Mouse (Mus musculus): Measurements from ENCODE around the gene Atxn1l. TPM values are rescaled to one million over a fixed set of nuclear protein-coding genes. Genes with fewer than 3 reads are reported as not detected.
A peak's percentile ranks its signal among the peaks of the same experiment; 100 is the strongest.

Atxn1l gene
- total RNA-seq, 2 experiments from 2014 or later, result 35.0 to 40.3 TPM

DNA sequence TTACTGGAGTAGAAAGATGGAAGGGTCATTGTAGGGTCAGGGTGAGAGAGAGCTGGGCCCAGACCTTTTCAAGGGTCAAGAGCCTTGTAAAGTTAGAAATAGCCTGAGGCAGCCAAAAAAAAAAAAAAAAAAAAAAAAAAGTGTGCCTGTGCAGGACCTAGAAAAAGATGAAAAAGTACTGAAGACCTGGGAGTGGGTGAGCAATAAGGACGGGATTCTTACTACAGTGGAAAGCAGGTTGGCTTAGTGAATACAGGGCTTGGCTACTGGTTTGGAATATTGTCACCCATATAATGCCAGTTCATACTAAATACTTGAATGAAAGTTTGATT lies 476 bp upstream of the Atxn1l start:
- intact Hi-C loops (cut with DNase I), result no loop called here
- DNase-seq (ENCODE audit: extremely low spot score in 1 of 2, low spot score in 2 of 2), result no peak

DNA sequence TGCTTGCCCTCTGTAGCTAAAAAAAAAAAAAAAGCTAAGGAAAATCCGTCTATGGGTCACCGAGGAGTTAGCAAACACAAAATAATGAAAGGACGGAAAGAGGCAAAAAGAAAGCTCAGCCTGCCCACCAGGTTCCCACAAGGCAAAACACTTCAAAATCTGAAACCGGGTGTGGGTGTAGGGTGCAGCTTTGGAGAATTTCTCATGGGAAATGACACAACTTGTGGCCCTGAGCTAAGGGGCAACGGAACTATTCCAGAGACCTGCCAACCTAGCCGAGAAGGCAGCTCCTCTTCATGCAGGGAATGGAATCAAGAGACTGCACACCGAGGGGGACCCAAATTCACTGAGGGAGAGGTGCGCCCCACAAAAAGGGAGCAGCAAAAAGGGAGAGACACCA lies 720 bp downstream of the Atxn1l start:
- no peak for DNase-seq (ENCODE audit: extremely low spot score in 1 of 2, low spot score in 2 of 2)
- intact Hi-C loops (cut with DNase I), result no loop called here

- no peak for DNase-seq (ENCODE audit: extremely low spot score in 1 of 2, low spot score in 2 of 2)
- intact Hi-C loops (cut with DNase I), result no loop called here
Observed at GRCm38 (mm10) chr8:109734018-109734417, 3.5 kb downstream of the Atxn1l start.

GRCm38 (mm10) chr8:109731012-109731411 lies 6.5 kb downstream of the Atxn1l start:
- DNase-seq (ENCODE audit: extremely low spot score in 1 of 2, low spot score in 2 of 2), result no peak
- intact Hi-C loops (cut with DNase I), result no loop called here

- intact Hi-C loops (cut with DNase I), result no loop called here
Observed at GRCm38 (mm10) chr8:109725106-109725505, 12.4 kb downstream of the Atxn1l start.

DNA sequence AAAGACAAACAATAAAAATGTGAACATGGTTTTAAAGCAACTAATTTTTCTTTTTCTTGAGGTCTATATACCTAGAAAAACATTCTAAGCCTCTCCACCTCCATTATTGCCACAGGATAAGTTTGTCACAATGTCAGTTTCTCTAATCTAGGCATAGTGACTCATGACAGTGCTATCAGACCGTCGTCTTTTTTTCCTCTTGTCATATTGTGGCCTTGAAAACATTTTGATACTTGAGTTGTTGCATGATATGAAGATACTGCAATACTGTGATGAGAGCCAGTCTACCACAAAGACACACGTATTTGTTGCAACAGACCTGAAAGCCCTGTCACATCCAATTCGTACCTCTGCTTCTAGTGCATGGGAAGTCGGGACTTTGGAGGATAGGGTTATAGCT lies 22.6 kb downstream of the Atxn1l start:
- intact Hi-C loops (cut with DNase I), result no loop called here
- DNase-seq (ENCODE audit: extremely low spot score in 1 of 2, low spot score in 2 of 2), result no peak

More at GRCm38 (mm10) chr8:109725106-109725505, 12.4 kb downstream of the Atxn1l start:
- DNase-seq (ENCODE audit: extremely low spot score in 1 of 2, low spot score in 2 of 2), result no peak

- DNase-seq (ENCODE audit: extremely low spot score in 1 of 2, low spot score in 2 of 2), result no peak
- intact Hi-C loops (cut with DNase I), result no loop called here
Observed at GRCm38 (mm10) chr8:109712521-109712920, 25.0 kb downstream of the Atxn1l start.

- intact Hi-C loops (cut with DNase I), result no loop called here
- DNase-seq (ENCODE audit: extremely low spot score in 1 of 2, low spot score in 2 of 2), result no peak
Observed at GRCm38 (mm10) chr8:109707921-109708320, 29.6 kb downstream of the Atxn1l start.

- intact Hi-C loops (cut with DNase I), result no loop called here
- peak; percentile 45 to 79 for DNase-seq (ENCODE audit: extremely low spot score in 1 of 2, low spot score in 2 of 2)
Observed at GRCm38 (mm10) chr8:109706874-109707237, 30.7 kb downstream of the Atxn1l start.

- DNase-seq (ENCODE audit: extremely low spot score in 1 of 2, low spot score in 2 of 2), result no peak
- intact Hi-C loops (cut with DNase I), result no loop called here
Observed at GRCm38 (mm10) chr8:109706076-109706873, 31.3 kb downstream of the Atxn1l start.

- DNase-seq (ENCODE audit: extremely low spot score in 1 of 2, low spot score in 2 of 2), result peak; percentile 87 to 96
- intact Hi-C loops (cut with DNase I), result no loop called here
Observed at GRCm38 (mm10) chr8:109705320-109706075, 32.0 kb downstream of the Atxn1l start, which contains the start of gene Zfp821. Gene Zfp821, plus strand, starts transcription at chr8:109705546.

DNA sequence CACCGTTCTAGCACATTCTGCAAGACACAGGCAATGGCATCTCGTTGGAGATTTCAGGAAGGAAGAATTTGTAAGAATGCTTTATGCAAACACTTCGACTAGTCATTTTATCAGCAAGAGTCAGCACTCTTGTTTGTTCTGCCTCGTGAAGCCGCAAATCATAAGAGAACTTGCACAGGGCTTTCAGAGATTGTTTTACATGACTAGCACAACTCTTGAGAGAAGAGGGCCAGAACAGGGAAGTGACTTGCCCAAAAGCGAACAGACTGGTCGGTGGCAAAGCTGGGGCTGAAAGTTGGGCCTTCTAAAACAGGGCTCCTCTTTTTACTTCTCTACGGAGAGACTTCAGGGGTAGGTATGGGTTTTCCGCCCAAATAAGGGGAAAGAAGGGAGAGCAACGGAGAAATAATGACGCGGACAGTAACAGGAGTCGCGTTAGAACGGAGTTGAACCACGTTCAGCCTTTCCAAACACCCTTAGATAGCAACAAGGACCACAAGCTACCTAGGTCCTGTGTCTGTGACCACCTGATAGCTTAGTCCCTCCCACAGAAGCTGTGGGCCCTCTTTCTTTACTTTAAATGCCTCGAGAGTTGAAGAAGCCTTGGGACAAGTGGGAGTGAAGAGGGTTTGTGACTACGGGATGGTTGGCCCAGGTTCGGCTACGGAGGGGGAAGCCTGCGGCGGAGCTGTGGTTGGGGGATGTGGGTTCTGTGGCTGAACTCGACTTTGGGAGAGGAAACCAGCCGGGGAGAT lies 32.8 kb downstream of the Atxn1l start:
- intact Hi-C loops (cut with DNase I), result no loop called here
- no peak for DNase-seq (ENCODE audit: extremely low spot score in 1 of 2, low spot score in 2 of 2)

- DNase-seq (ENCODE audit: extremely low spot score in 1 of 2, low spot score in 2 of 2), result no peak
- intact Hi-C loops (cut with DNase I), result no loop called here
Observed at GRCm38 (mm10) chr8:109698477-109698876, 39.1 kb downstream of the Atxn1l start.

- intact Hi-C loops (cut with DNase I), result no loop called here
- DNase-seq (ENCODE audit: extremely low spot score in 1 of 2, low spot score in 2 of 2), result no peak
Observed at GRCm38 (mm10) chr8:109697754-109698153, 39.8 kb downstream of the Atxn1l start.

DNA sequence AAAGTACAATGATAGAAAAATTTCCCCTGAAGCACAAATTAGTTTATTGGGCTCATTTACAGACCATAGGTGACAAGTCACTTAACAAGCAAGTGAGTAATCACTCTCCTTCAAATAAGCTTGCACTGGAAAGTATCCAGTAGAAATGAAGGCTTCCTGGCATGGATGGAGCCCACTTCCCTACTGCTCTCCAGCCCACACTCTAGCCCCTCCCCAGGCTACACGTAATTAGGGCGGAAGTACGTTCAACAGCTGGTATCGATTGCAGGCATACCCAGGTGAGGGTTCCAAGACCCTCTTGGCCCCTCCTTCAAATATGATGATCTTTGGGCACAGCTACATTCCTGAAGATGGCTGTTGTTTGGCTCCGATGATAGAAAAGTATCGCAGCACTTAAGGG lies 43.4 kb downstream of the Atxn1l start:
- intact Hi-C loops (cut with DNase I), result no loop called here
- DNase-seq (ENCODE audit: extremely low spot score in 1 of 2, low spot score in 2 of 2), result no peak

DNA sequence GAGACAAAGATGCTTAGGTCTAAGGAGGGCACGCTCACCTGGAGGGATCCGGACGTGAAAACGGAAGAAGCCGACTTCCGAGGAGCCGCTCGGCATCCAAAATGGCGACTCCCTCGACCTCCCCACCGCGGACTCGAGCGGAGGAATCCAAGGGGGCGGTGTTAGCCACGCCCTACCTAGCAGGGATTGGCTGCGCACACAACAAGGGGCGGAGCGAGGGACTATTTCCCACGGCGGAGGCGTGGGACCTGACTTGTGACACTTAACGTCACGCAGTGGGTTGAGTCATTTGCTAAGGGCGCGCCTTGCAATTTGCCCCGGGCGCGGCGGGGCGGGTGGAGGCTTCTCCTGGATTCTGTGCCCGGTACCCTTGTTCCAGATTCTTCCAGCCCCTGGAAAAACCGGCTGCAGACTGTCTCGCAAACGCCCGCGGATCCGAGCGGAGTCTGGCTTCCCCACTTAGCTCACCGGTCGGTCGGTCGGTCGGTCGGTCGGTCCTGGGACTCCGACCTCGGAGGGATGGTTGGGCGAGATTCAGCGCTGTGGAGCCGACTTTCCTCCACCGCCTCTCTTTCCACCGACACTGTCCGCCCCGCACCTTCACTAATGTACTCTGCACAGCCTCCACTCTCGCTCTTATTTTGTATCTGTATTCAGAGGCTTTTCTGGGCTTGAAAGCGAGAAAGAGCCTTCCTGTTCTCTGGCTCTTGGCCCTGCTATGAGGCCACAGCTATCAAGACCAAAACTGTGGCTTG lies 44.2 kb downstream of the Atxn1l start, which contains the start of gene Ist1:
Gene Ist1, minus strand, starts transcription at position 115 of the 755 bp plus-strand sequence.
- intact Hi-C loops (cut with DNase I), result loop anchor here (2.0 kb wide), 1 partner anchor 85 kb away; the partner anchor contains the start of gene Dhodh
- DNase-seq (ENCODE audit: extremely low spot score in 1 of 2, low spot score in 2 of 2), result peak; percentile 97 to 99

DNA sequence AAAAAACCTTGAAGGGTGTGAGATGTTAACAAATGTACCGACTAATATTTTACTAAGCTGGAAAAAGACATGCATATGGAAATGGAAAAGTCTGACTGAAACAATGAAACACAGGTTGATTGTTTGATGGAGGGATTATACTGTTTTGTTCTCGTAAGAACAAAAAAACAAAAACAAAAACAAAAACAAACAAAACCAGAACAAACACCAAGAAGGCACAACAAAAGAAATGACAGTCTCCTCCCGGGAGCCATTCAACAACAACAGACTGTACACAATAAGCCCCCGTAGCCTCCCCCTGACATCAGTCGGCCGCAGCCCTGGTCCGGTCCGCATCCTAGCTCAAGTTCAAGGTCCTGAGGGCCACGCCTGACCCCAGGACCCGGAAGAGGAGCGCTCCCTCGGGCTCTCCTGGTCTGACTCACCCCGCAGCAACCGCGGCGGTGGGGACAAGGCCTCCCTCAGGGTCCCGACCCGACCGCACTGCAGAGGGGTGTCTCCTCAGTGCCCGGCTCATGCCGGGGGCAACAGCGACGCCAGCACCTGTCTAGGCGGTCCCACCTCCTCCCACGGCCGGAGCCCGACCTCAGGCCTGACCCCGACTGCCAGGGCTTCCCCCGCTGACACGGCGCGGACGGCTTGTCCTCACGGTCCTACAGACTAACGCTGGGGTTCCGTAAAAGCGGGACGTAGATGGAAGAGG lies 44.9 kb downstream of the Atxn1l start:
- DNase-seq (ENCODE audit: extremely low spot score in 1 of 2, low spot score in 2 of 2), result peak in 1 of 2 experiments; percentile 71
- intact Hi-C loops (cut with DNase I), result loop anchor here (2.0 kb wide), 1 partner anchor 84 kb away; the partner anchor contains the start of gene Dhodh

DNA sequence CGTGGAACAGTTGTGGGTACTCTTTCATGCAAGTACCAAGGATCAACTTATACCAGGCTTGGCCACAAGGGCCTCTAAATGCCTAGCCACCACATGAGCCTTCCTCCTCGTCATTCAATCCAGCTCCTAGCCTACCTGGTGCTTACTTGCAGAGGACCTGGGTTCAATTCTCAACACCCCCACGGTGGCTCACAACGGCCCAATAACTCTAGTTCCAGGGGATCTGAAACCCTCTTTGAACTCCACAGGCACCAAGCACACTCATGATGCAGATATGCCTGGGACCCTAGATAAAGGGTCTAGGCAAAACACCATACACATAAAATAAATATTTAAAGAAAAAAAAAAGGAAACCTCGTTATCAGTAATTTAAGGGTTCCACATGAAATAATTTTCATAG lies 45.8 kb downstream of the Atxn1l start:
- intact Hi-C loops (cut with DNase I), result loop anchor here (2.0 kb wide), 1 partner anchor 83 kb away; the partner anchor contains the start of gene Dhodh

More for the DNA sequence above, 45.8 kb downstream of the Atxn1l start:
- DNase-seq (ENCODE audit: extremely low spot score in 1 of 2, low spot score in 2 of 2), result no peak

Measured in left cerebral cortex, postnatal 10 days (tissue).